Mouse (Mus musculus): ENCODE measurements at regions not wholly inside any gene's neighbourhood (a gene's known extent, or its start where the extent isn't known, plus 50 kb on each side); places are given as distances from the start of the nearest gene placed in this dataset.

GRCm38 (mm10) chr2:79569663-79570062 lies 65.5 kb upstream of the Itprid2 start:
- TF ChIP-seq CTCF (IDR thresholded peaks at IDR 0.05) (no peak), POLR2A (IDR thresholded peaks at IDR 0.05; ENCODE audit: insufficient read depth, low read depth, low read length) (no peak), EP300 (IDR thresholded peaks at IDR 0.05; ENCODE audit: insufficient read depth, low read depth, low read length) (no peak)

Measured in heart, adult 2 months (tissue).